Mouse (Mus musculus) embryonic fibroblast, embryonic 13.5 days (primary cell): ENCODE measurements at regions not wholly inside any gene's neighbourhood (a gene's known extent, or its start where the extent isn't known, plus 50 kb on each side); places are given as distances from the start of the nearest gene placed in this dataset.

Experiments
- H3K27ac ChIP-seq: 2 replicates; pipeline ENCODE4 v1.5.1; 2012; ENCODE audit warnings: low read length, control low read depth, inconsistent platforms; ENCODE audit not compliant: insufficient read depth
- H3K4me1 ChIP-seq: 2 replicates; pipeline ENCODE4 v1.6.1; 2011; ENCODE audit warnings: low read length; ENCODE audit not compliant: control insufficient read depth, insufficient read depth
- H3K4me3 ChIP-seq: 2 replicates; pipeline ENCODE4 v1.5.1; 2011; ENCODE audit warnings: mild to moderate bottlenecking, control low read depth, low read length; ENCODE audit not compliant: insufficient read depth
- CTCF ChIP-seq: IDR thresholded peaks from 2 replicates; pipeline ENCODE4 v1.5.1; 2011; ENCODE audit warnings: mild to moderate bottlenecking, control low read depth, low read length, moderate library complexity, borderline replicate concordance; ENCODE audit not compliant: insufficient read depth
- POLR2A ChIP-seq: IDR thresholded peaks from 2 replicates; pipeline ENCODE4 v1.6.1; 2011; ENCODE audit warnings: low read depth, mild to moderate bottlenecking, control low read depth, low read length, moderate library complexity

DNA sequence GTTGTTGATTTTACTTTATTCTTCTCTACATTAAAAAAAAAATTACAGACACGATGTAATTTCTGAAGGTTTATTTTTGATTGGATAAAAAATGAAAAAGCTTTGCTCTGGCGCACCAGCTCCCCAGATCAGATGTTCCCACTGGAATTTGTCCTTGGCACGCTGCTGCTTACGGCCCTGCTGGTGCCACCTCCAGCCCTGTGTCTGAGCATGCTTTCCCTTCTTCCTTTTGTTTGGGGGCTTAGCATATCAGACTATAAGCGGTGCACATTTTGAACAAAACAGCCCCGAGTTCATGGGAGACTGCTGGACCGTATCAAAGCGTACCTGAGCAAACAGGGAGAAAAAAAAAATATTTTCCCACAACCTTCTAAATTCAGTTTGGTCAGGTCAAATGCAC lies 291.2 kb downstream of the Lrig3 start:
- Histone ChIP-seq H3K4me1 (no peaks in the 10 kb centered on the region), H3K4me3 (no peak overlapping the region), H3K27ac (no peak overlapping the region)
- no peak for TF ChIP-seq POLR2A
- TF ChIP-seq CTCF, result no peak

DNA sequence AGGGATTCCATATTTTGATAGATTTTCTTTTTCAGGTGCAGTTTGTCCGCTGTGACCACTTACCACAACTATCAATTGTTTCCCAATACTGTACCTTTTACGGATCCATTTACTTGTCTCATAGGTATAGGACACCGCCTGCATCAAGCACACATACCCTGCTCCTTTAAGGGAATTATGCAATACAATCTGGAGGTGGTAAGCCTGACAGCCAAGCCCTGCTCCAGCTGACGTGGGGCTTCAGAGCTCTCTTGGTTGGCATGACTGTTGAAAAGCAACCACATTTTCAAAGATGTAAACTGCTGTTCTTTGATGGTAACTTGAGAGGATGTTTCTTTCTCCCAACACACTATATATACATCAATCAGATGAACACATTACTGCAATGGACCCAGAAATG lies 288.2 kb downstream of the Lrig3 start:
- Histone ChIP-seq H3K4me3 (no peak overlapping the region), H3K27ac (no peak overlapping the region), H3K4me1 (no peaks in the 10 kb centered on the region)
- TF ChIP-seq POLR2A (no peak), CTCF (no peak)

DNA sequence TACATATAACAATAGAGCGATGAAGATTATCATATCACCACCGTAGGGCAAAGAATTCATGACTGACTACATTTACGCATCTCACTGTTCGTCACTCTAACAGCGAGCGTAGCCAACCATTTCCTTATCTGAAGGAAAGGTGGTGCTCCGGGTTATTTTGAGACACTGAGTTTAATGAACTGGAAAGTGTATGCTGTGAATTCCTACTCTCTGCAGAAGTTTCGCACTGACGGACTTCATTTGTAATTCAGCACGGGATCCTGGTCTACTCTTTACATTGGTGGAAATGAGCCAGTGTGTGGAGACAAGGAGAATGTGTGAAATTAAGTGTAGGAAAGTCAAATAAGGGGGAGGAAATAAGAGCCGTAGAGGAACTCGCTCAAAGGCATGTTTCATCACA lies 283.2 kb downstream of the Lrig3 start:
- no peak overlapping the region for H3K4me3 ChIP-seq
- H3K4me1 ChIP-seq, result no peaks in the 10 kb centered on the region
- TF ChIP-seq CTCF (no peak), POLR2A (no peak)
- H3K27ac ChIP-seq, result no peak overlapping the region

DNA sequence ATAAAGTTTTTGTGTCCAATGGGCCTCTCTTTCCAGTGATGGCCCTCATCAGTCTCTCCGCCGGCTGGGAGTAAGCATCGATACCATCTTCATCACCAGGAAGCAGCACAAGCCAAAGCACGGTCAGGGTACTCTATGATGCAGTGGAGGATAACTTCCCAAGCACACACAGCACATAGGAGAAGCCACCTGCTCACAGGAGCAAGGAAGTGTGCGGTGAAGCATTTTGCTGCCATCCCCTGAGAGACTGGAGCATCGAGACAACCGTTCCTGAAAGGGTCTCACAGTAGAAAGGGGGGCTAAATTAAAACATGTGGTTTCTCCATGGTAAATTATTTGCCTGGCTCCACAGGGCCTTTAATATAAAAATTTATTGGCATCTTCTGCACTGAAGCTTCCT lies 277.1 kb downstream of the Lrig3 start:
- Histone ChIP-seq H3K4me1 (no peaks in the 10 kb centered on the region), H3K27ac (no peak overlapping the region), H3K4me3 (no peak overlapping the region)
- TF ChIP-seq CTCF (no peak), POLR2A (no peak)

DNA sequence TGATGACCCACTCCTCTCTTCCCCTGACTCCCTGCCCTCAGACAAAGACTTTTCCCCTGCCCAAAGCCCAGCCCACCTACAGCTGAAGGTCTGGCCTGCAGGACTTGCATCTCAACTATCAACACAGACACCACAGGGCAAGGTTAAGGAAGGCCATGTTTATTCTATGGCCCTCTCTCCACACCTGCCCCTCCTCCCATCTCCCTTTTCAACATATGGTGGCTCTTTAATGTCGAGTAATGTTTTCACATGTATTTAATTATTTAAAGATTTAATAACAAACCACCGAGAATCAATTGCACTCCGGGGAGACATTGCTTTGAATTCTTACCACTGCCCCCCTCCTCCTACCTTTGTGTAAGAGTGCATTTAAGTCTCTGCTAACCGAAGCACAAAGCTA lies 273.6 kb downstream of the Lrig3 start:
- H3K27ac ChIP-seq, result no peak overlapping the region

More for the DNA sequence above, 273.6 kb downstream of the Lrig3 start:
- Histone ChIP-seq H3K4me3 (no peak overlapping the region), H3K4me1 (no peaks in the 10 kb centered on the region)
- TF ChIP-seq CTCF, result no peak
- no peak for TF ChIP-seq POLR2A
